Mouse (Mus musculus) thymus, adult 2 months (tissue): ENCODE data around the gene Col18a1.

Source experiments
- CTCF ChIP-seq: fragments of 200-500 bp; IDR thresholded peaks from 2 replicates; pipeline ENCODE4 v1.5.1; 2012; ENCODE audit warnings: mild to moderate bottlenecking, control low read depth, low read length, moderate library complexity, borderline replicate concordance; ENCODE audit not compliant: control insufficient read depth, poor library complexity, insufficient read depth; ENCODE audit errors: extremely low read depth
- POLR2A ChIP-seq: fragments of 200-500 bp; IDR thresholded peaks from 2 replicates; pipeline ENCODE4 v1.6.1; 2012; ENCODE audit warnings: mild to moderate bottlenecking, low read length, control low read depth, moderate library complexity; ENCODE audit not compliant: control insufficient read depth, poor library complexity, insufficient read depth; ENCODE audit errors: extremely low read depth

DNA sequence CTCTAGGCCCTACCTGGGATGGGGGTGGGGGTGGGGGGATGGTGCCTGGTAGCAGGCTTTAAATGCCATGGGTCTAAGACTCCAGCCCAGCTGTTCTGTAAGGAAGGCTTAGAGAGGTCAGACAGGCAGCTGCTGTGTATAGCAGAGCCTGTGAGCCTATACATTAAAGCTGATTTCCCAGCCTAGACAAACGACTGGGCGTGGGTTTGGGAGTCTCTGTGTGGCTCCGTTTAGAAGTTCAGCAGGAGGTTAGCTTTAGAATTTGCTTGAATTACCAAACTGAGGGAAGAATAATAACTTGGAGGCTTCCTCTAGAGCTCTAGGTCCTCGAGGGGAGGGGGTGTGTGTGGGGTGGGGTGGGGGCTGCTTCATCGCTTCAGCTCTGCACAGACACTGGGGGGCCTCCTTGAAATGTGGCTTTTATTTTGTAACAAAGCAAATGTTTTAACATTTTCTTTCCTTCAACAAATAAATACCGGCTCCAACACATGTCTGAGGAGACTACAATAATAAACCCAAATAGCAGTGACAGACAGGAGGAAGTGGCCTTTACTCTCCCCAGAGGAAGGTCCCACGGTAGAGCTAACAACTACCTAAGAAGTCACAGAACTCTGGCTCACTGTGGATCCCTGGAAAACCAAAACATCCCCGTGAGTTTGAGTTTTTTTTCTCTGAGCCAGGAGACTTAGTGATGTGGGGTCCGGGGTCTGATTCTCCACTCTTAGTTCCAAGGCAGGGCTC, 31.3 kb upstream of the Col18a1 start:
- no peak for TF ChIP-seq POLR2A
- TF ChIP-seq CTCF = no peak
